18 mouse cellular contexts compared by ENCODE assay signal in genomic region chr3:116357180-116357579, GRCm38 (mm10).
"Had no signal": no experiment of that assay in that cellular context is flagged by ENCODE, and none has a peak within 500 bp of the region (broad histone marks: within the 10 kb centered on the region; RNA-seq: fewer than 3 reads in every experiment).

No protein-coding gene starts in this region.

- H3K4me1 ChIP-seq: midbrain, embryonic 10.5 days; midbrain, embryonic 13.5 days; stomach, embryonic 15.5 days had no signal

- H3K27ac ChIP-seq: kidney, embryonic 15.5 days; left cerebral cortex, adult 2 months; liver, embryonic 13.5 days; midbrain, embryonic 10.5 days; midbrain, embryonic 13.5 days; stomach, embryonic 15.5 days had no signal

- H3K27me3 ChIP-seq: kidney, embryonic 15.5 days; liver, embryonic 13.5 days; megakaryocyte, embryonic 14.5 days; midbrain, embryonic 13.5 days; stomach, embryonic 15.5 days had no signal

- H3K4me2 ChIP-seq: kidney, embryonic 15.5 days; liver, embryonic 13.5 days; midbrain, embryonic 13.5 days; stomach, embryonic 15.5 days had no signal

- H3K9me3 ChIP-seq: kidney, embryonic 15.5 days; liver, embryonic 13.5 days; megakaryocyte, embryonic 14.5 days; midbrain, embryonic 10.5 days; midbrain, embryonic 13.5 days; stomach, embryonic 15.5 days had no signal

- ATAC-seq: midbrain, embryonic 13.5 days had no signal

- H3K4me3 ChIP-seq: kidney, embryonic 15.5 days; left cerebral cortex, adult 2 months; liver, embryonic 13.5 days; megakaryocyte, embryonic 14.5 days; midbrain, embryonic 10.5 days; midbrain, embryonic 13.5 days; stomach, embryonic 15.5 days had no signal

- DNase-seq: kidney, adult 8-10 months; kidney, postnatal 10 days; kidney, postnatal 36 days; layer of hippocampus, postnatal 36 days; liver, embryonic 13.5 days; lung, adult 2 months; lung, postnatal 14 days; lung, postnatal 4 days; retina, postnatal 1 day; right cerebral cortex, postnatal 25 days; spleen, adult 18-20 months; thymus, postnatal 25 days had no signal

- H3K9ac ChIP-seq: kidney, embryonic 15.5 days; liver, embryonic 13.5 days; midbrain, embryonic 13.5 days; stomach, embryonic 15.5 days had no signal

- H3K36me3 ChIP-seq: liver, embryonic 13.5 days; midbrain, embryonic 13.5 days; stomach, embryonic 15.5 days had no signal
